Mouse (Mus musculus): ENCODE results near the gene Slc39a5.

Gene Slc39a5

GRCm38 (mm10) chr10:128401056-128401455, at the start of gene Slc39a5:
Slc39a5 (minus strand) TSS chr10:128401229.
- DNase-seq (ENCODE audit: low spot score) = no peak

- DNase-seq (ENCODE audit: low spot score) = no peak
Measured at GRCm38 (mm10) chr10:128445407-128445806, 44.4 kb upstream of the Slc39a5 start.

- no peak for DNase-seq (ENCODE audit: low spot score)
Measured at GRCm38 (mm10) chr10:128444354-128444753, 43.3 kb upstream of the Slc39a5 start.

- no peak for DNase-seq (ENCODE audit: low spot score)
Measured at GRCm38 (mm10) chr10:128442718-128443117, 41.7 kb upstream of the Slc39a5 start.

GRCm38 (mm10) chr10:128441324-128442119, 40.5 kb upstream of the Slc39a5 start:
- DNase-seq (ENCODE audit: low spot score) = no peak

GRCm38 (mm10) chr10:128440407-128440806, 39.4 kb upstream of the Slc39a5 start:
- DNase-seq (ENCODE audit: low spot score) = no peak

- no peak for DNase-seq (ENCODE audit: low spot score)
Measured at GRCm38 (mm10) chr10:128438675-128439279, 37.7 kb upstream of the Slc39a5 start.

- DNase-seq (ENCODE audit: low spot score) = no peak
Measured at GRCm38 (mm10) chr10:128436376-128436775, 35.3 kb upstream of the Slc39a5 start.

- DNase-seq (ENCODE audit: low spot score) = no peak
Measured at GRCm38 (mm10) chr10:128435873-128436272, 34.8 kb upstream of the Slc39a5 start.

- DNase-seq (ENCODE audit: low spot score) = no peak
Measured at GRCm38 (mm10) chr10:128435186-128435823, 34.3 kb upstream of the Slc39a5 start.

GRCm38 (mm10) chr10:128434681-128435080, 33.7 kb upstream of the Slc39a5 start:
- no peak for DNase-seq (ENCODE audit: low spot score)

- DNase-seq (ENCODE audit: low spot score) = no peak
Measured at GRCm38 (mm10) chr10:128433417-128433816, 32.4 kb upstream of the Slc39a5 start.

- DNase-seq (ENCODE audit: low spot score) = no peak
Measured at GRCm38 (mm10) chr10:128429454-128429853, 28.4 kb upstream of the Slc39a5 start.

GRCm38 (mm10) chr10:128429052-128429451, 28.0 kb upstream of the Slc39a5 start:
- DNase-seq (ENCODE audit: low spot score) = no peak

- no peak for DNase-seq (ENCODE audit: low spot score)
Measured at GRCm38 (mm10) chr10:128425260-128425659, 24.2 kb upstream of the Slc39a5 start.

- DNase-seq (ENCODE audit: low spot score) = no peak
Measured at GRCm38 (mm10) chr10:128424604-128425003, 23.6 kb upstream of the Slc39a5 start.

GRCm38 (mm10) chr10:128422426-128422825, 21.4 kb upstream of the Slc39a5 start:
- DNase-seq (ENCODE audit: low spot score) = no peak

- no peak for DNase-seq (ENCODE audit: low spot score)
Measured at GRCm38 (mm10) chr10:128414848-128415247, 13.8 kb upstream of the Slc39a5 start.

- no peak for DNase-seq (ENCODE audit: low spot score)
Measured at GRCm38 (mm10) chr10:128413076-128413475, 12.0 kb upstream of the Slc39a5 start.

GRCm38 (mm10) chr10:128412558-128412957, 11.5 kb upstream of the Slc39a5 start:
- no peak for DNase-seq (ENCODE audit: low spot score)

GRCm38 (mm10) chr10:128412055-128412381, 11.0 kb upstream of the Slc39a5 start:
- DNase-seq (ENCODE audit: low spot score) = no peak

- peak; percentile 96 for DNase-seq (ENCODE audit: low spot score)
Measured at GRCm38 (mm10) chr10:128411211-128412054, 10.4 kb upstream of the Slc39a5 start, which contains the start of the genes Nabp2 and Rnf41. Nabp2 (minus strand) TSS chr10:128411492. Rnf41 (plus strand) TSS chr10:128411657.

Measured in ovary, postnatal 10 days (tissue).